ENCODE assay signal across 21 mouse cellular contexts in genomic region chr19:33159192-33159591, GRCm38 (mm10).
A peak's percentile ranks its signal among the peaks of the same experiment; 100 is the strongest.
DNase-seq lines count a peak whose midpoint lies in the region; ATAC-seq and TF ChIP-seq lines count a peak whose summit lies in the region.
"Had no signal": no experiment of that assay in that cellular context is flagged by ENCODE, and none has a peak within 500 bp of the region (broad histone marks: within the 10 kb centered on the region; RNA-seq: fewer than 3 reads in every experiment).

No protein-coding gene starts in this region.

- H3K4me1 ChIP-seq in CH12.LX (ENCODE audit: control insufficient read depth in 1 of 2, insufficient read depth in 2 of 2): peaks cover 14 to 42% of the 10 kb centered on the region in 2 experiments

- DNase-seq in CH12.LX (ENCODE audit: extremely low read depth): peak; percentile 49
- DNase-seq in splenic B cell, adult 2 months (ENCODE audit: low read depth, low spot score): peak; percentile 17
- DNase-seq in cerebellum, postnatal 14 days: no peak
- DNase-seq in cerebellum, adult 18-20 months: no peak
- DNase-seq: adrenal gland, adult 2 months; adrenal gland, adult 8-10 months; adrenal gland, postnatal 10 days; adrenal gland, postnatal 14 days; adrenal gland, postnatal 25 days; adrenal gland, postnatal 36 days; B cell, adult 2 months; cerebellum, adult 11 months; cerebellum, adult 11-12 months; cerebellum, adult 2 months; cerebellum, adult 8-10 months had no signal

- no peaks in the 10 kb centered on the region for H3K27me3 ChIP-seq in CH12.LX (replicated peaks)
- no peaks in the 10 kb centered on the region for H3K27me3 ChIP-seq in splenic B cell, adult 2 months (ENCODE audit: control insufficient read depth, insufficient read depth, low read length, poor library complexity, severe bottlenecking)
- H3K27me3 ChIP-seq: Patski had no signal

- H3K79me2 ChIP-seq in CH12.LX (replicated peaks; ENCODE audit: control insufficient read depth, extremely low read depth, insufficient read depth, poor library complexity, severe bottlenecking) (no peaks in the 10 kb centered on the region), macrophage (ENCODE audit: inconsistent target) (no peaks in the 10 kb centered on the region)

- H3K4me2 ChIP-seq in CH12.LX (ENCODE audit: insufficient read depth, low read depth, poor library complexity, severe bottlenecking): no peak overlapping the region

- no peak overlapping the region for H3K9ac ChIP-seq in CH12.LX (ENCODE audit: insufficient read depth, low read depth)

- dilution Hi-C loops in CH12.LX (cut with MboI; ENCODE audit: extremely low pct_ligation_motif_present, extremely low pct_unique_long_range_greater_than_20kb, low sequenced_read_pairs): no loop called here

- H3K4me3 ChIP-seq in CH12.LX (replicated peaks in 1 of 3; ENCODE audit: low read depth in 2 of 3, low read length in 2 of 3, poor library complexity in 1 of 3) (no peak overlapping the region), macrophage (ENCODE audit: inconsistent target) (no peak overlapping the region)

- in situ Hi-C loops in CH12.LX (cut with MboI; ENCODE audit: low pct_ligation_motif_present, low pct_unique_long_range_greater_than_20kb, low sequenced_read_pairs): no loop called here

- TF ChIP-seq CTCF in CH12.LX (conservative IDR thresholded peaks at IDR 0.05 in 1 of 2, IDR thresholded peaks at IDR 0.05 in 1 of 2; ENCODE audit: low read depth in 2 of 2, low read length in 2 of 2): no peak

- ATAC-seq in frontal cortex, adult (ENCODE audit: low TSS enrichment): no peak
- ATAC-seq: activated CD4-positive, CD25-positive, alpha-beta regulatory T cell, adult 4 months; CD4-positive, CD25-positive, alpha-beta regulatory T cell, adult 4 months; Patski had no signal

- H3K27ac ChIP-seq in CH12.LX (ENCODE audit: insufficient read depth, low read depth): peak overlapping the region; percentile 71
- H3K27ac ChIP-seq in macrophage: peak overlapping the region; percentile 45

- peak; percentile 79 for TF ChIP-seq EP300 in CH12.LX (IDR thresholded peaks at IDR 0.05; ENCODE audit: low read length)

- 90% methylated on average over 1 of the region's 1 CpGs for WGBS in macrophage (ENCODE audit: missing documents)

- no peak for TF ChIP-seq POLR2A in CH12.LX (IDR thresholded peaks at IDR 0.05; ENCODE audit: low read depth, low read length)

- H3K36me3 ChIP-seq in CH12.LX (replicated peaks in 1 of 2; ENCODE audit: control insufficient read depth in 1 of 2, insufficient read depth in 1 of 2, low read length in 1 of 2) (no peaks in the 10 kb centered on the region), macrophage (ENCODE audit: inconsistent target) (no peaks in the 10 kb centered on the region)
- no peaks in the 10 kb centered on the region for H3K36me3 ChIP-seq in splenic B cell, adult 2 months (ENCODE audit: control insufficient read depth, insufficient read depth, low read length, poor library complexity, severe bottlenecking)
- H3K36me3 ChIP-seq: G1E had no signal

- H3K9me3 ChIP-seq in CH12.LX (replicated peaks; ENCODE audit: low read length): no peaks in the 10 kb centered on the region
- H3K9me3 ChIP-seq: G1E had no signal

- TF ChIP-seq RAD21 in CH12.LX (IDR thresholded peaks at IDR 0.05; ENCODE audit: low read depth, low read length): no peak

TF ChIP-seq in CH12.LX, 34 proteins besides CTCF, POLR2A, EP300 and RAD21:
- TF ChIP-seq IRF4 (IDR thresholded peaks at IDR 0.05; ENCODE audit: low read depth, low read length) (peak; percentile 64; the same call in 1 of the 2 replicates), E2F4 (IDR thresholded peaks at IDR 0.05; ENCODE audit: insufficient replicate concordance, low read depth, low read length) (no peak), ZNF384 (IDR thresholded peaks at IDR 0.05; ENCODE audit: low read depth, low read length) (no peak), ETS1 (conservative IDR thresholded peaks at IDR 0.05; ENCODE audit: low read depth, low read length) (peak; percentile 68), SIN3A (IDR thresholded peaks at IDR 0.05; ENCODE audit: low read length) (no peak), RCOR1 (conservative IDR thresholded peaks at IDR 0.05; ENCODE audit: low read depth, low read length) (no peak), NELFE (IDR thresholded peaks at IDR 0.05; ENCODE audit: low read depth, low read length) (no peak), MXI1 (IDR thresholded peaks at IDR 0.05; ENCODE audit: low read depth, low read length) (no peak), MAX (IDR thresholded peaks at IDR 0.05; ENCODE audit: low read length) (no peak), BHLHE40 (IDR thresholded peaks at IDR 0.05; ENCODE audit: low read depth, low read length) (peak; percentile 47; the same call in 1 of the 2 replicates), USF1 (IDR thresholded peaks at IDR 0.05; ENCODE audit: low read depth, low read length) (no peak), USF2 (conservative IDR thresholded peaks at IDR 0.05; ENCODE audit: low read depth, low read length) (no peak), JUND (conservative IDR thresholded peaks at IDR 0.05; ENCODE audit: low read depth, low read length) (peak; percentile 69), ELF1 (IDR thresholded peaks at IDR 0.05; ENCODE audit: low read depth, low read length) (0 out of 2 replicates have a peak, but pooled peaks have one; percentile 20), MEF2A (IDR thresholded peaks at IDR 0.05; ENCODE audit: borderline replicate concordance, low read depth, low read length) (0 out of 2 replicates have a peak, but pooled peaks have one; percentile 33), TBP (conservative IDR thresholded peaks at IDR 0.05; ENCODE audit: low read depth, low read length) (0 out of 2 replicates have a peak, but pooled peaks have one; percentile 29), JUN (IDR thresholded peaks at IDR 0.05; ENCODE audit: insufficient read depth, low read depth, low read length) (0 out of 2 replicates have a peak, but pooled peaks have one; percentile 41), ZKSCAN1 (IDR thresholded peaks at IDR 0.05; ENCODE audit: borderline replicate concordance, low read depth, low read length) (no peak), ZMIZ1 (IDR thresholded peaks at IDR 0.05; ENCODE audit: low read depth, low read length) (no peak), NRF1 (IDR thresholded peaks at IDR 0.05; ENCODE audit: low read depth, low read length) (no peak), CHD2 (IDR thresholded peaks at IDR 0.05; ENCODE audit: low read length) (no peak; the same call in 1 of the 2 replicates), TCF12 (IDR thresholded peaks at IDR 0.05; ENCODE audit: low read depth, low read length) (no peak), MAZ (IDR thresholded peaks at IDR 0.05; ENCODE audit: low read depth, low read length) (0 out of 2 replicates have a peak, but pooled peaks have one; percentile 12), ZC3H11A (IDR thresholded peaks at IDR 0.05; ENCODE audit: low read depth, low read length) (no peak)

Comparison
In these comparisons a context has a peak if more than half of its experiments do, and no peak if none do; other contexts are left out.
1. DNase-seq: peak in CH12.LX (single experiment) and splenic B cell, adult 2 months (single experiment); none in cerebellum, postnatal 14 days (0 of 2) and cerebellum, adult 18-20 months (0 of 2).